Mouse (Mus musculus): ENCODE data around the gene Plpp3.

Gene Plpp3

DNA sequence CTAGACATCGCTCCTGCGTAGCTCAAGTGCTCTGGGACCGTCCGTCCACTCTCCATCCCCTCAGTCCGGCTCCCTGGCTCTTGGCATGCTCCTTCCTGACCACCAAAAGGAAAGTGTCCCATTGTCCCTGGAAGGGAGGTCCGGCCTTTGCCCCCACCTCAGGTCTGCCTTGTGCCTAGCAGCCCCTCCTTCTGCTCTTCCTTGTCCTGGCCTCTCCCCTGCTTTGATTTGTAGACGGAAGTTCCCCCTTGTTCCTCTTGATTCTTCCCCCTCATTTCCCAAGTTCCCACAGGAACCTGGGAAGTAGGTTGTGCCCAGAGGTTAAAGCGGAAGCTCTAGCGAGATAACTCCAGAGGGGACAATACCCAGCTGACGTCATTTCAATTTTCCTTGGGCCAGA is 61.1 kb downstream of the Plpp3 start:
- no peak for DNase-seq (ENCODE audit: low spot score in 2 of 2)

DNA sequence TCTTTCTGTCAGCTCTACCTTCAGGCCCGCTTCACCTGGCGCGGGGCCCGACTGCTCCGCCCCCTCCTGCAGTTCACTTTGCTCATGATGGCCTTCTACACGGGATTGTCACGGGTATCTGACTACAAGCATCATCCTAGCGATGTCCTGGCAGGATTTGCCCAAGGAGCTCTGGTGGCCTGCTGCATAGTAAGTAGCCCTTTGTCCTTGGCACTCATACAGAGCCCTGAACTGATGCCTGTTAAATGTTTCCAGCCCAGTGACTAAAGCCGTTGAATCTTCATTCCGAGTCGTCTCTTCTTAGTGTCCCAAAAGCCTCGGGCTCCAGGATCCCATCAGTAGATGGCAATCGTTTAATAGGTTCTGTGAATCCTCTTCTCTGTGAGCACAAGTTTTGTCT is 62.2 kb downstream of the Plpp3 start:
- no peak for DNase-seq (ENCODE audit: low spot score in 2 of 2)

DNA sequence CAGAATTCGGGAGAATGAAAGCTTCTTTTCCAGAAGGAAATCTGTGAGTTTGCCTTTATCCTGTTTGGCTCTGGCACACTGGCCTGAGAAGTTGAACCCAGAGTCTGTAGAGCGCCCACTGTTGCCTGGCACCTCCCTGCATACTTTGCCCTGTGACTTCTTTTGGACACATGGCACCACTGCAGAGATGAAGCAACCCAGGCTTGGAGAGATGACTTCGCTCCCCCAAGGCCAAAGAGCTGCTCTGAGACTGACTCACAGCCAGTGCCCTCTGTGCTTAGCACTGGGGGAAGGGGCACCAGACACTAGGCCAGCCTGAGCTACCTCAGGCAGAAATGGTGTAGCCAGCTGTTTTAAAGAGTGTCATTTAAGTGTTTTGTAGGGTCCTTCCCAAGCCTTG is 63.7 kb downstream of the Plpp3 start:
- DNase-seq (ENCODE audit: low spot score in 2 of 2): no peak

DNA sequence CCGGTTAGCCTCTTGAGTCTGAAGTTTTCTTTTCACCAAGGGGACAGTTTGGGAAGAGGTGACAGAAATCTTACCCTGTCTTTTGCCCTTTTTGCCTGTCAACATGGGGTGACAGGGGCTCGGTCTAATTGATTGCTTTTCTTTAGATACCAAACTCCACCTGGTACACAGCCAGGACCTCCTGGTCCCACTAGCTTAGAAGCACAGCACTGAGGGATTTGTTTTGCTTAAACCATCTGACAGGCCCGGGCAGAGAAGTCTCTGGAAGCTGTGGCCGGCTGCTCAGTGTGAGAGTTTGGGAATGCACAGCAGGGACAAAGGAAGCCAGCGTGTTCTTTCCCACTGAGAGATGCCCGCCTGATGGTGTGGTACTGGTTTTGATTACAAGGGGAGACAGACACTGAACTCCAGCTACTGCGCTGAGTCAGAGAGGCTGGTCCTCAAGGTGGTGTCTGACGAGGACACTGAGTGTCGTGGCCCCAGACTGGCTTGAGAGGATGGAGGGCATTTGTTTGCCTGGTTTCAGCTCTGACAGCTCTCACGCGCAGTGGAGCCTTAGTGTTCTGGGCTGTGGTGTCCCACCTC is 64.2 kb downstream of the Plpp3 start:
- DNase-seq (ENCODE audit: low spot score in 2 of 2): no peak

DNA sequence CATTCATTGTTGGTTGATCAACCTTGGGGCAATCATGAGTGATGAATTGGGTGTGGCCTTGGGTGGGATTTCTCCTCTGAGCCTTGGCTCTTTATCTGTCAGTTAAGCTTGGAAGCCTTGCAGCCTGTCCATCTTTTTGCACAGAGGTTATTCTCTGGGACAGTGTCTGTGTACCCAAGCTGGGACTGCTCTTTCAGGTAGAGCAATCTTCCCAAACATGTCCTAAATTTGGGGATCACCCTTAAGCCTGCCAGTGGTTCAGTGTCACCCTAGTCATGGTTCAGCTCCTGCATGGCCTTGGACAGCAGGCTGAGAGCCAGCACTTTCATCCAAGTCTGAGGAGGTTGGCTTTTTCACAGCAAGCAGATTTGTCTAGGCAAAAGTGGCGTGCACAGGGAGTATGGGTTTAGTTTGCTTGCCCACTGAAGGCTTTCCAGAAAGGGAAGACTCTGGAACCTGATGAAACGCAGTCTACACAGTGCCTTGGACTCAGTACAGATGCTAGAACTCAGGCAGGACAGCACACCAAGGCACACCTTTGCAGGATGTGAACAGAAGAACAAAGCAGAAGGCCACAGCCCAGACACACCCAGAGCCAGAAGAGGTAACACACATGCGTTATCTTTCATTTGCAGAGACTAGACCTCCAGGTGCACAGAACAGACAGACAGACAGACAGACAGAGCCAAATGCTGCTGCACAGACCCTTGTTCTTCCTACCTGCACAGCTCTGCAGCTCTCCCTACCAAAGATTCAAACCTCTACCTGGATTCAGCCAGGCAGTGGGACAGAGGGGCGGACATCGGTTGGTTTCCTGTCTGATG is 66.2 kb downstream of the Plpp3 start:
- DNase-seq (ENCODE audit: low spot score in 2 of 2): no peak

DNA sequence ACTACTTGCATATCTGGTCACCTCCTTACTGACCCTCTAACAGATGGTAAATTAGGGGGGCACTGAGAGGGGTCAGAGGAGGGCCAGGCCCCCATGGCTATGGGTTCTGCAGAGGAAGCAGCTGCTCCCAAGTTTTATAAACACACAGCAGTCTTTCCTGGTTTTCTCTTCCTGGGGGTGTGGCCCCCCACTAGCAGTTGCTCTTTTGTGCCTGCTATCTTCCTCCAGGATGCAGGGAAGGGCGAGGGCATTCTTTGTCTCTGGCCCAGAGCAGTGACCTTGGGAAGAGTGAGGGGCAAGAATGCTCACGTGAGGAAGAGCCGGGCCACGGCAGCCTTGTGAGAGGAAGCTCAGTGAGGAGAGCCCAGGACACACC is 66.8 kb downstream of the Plpp3 start:
- DNase-seq (ENCODE audit: low spot score in 2 of 2): no peak

DNA sequence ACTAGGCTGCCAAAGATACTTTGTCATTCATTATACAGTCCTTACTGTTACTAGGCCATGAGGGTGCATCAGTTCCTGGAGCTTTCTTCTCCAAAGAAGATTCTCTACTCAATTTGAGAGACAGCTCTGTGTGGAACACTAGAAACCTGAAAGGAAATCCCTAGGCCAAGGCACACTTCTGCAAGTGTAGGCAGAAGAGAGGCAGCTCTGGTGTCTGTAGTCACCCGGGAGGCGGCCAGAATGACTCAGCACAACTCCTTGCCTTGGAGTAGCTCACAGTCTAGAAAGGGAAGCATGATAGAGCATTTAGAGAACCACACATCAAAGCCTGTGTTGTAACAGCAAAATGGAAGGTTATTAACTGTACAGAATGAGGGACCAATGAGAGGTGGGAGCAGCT is 68.4 kb downstream of the Plpp3 start:
- DNase-seq (ENCODE audit: low spot score in 2 of 2): peak; percentile 68 to 73

DNA sequence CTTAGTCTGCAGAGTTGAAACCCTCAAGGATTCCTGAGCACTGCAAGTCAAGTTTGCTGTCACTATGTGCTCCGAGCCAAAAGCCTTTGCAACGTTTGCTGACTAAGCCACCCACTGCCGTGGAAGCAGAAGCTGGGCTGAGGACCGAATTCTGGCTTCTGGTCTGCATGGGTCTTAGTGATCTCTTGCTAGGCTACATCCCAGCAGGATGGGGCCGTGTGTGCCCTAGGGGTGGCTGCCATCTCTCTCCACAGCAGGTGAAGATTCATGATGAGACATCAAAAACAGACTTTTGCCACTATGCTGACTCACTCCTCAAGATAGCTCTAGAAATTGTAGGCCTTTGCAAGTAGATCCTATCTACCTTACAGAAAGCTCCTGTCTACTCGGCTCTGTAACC is 69.2 kb downstream of the Plpp3 start:
- peak; percentile 11 to 18 for DNase-seq (ENCODE audit: low spot score in 2 of 2)

DNA sequence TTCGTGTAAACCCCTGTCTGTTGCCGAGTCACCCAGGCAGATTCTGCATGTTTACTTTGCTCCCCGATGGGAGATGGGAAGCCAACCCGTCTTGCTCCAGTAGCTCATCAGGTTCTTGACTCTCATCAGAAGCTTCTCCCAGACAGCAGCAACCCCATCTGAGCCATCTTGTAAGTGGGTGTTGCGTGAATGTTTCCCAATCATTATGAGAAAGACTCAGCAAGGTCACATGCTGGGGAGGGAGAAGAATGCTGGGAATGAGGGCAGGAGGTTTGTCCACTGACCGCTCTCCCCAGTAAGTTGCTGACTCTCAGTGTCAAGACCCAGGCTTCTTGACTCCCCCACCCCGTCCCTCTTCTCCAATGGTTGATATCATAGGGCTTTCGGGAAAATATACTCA is 73.0 kb downstream of the Plpp3 start:
- no peak for DNase-seq (ENCODE audit: low spot score in 2 of 2)

DNA sequence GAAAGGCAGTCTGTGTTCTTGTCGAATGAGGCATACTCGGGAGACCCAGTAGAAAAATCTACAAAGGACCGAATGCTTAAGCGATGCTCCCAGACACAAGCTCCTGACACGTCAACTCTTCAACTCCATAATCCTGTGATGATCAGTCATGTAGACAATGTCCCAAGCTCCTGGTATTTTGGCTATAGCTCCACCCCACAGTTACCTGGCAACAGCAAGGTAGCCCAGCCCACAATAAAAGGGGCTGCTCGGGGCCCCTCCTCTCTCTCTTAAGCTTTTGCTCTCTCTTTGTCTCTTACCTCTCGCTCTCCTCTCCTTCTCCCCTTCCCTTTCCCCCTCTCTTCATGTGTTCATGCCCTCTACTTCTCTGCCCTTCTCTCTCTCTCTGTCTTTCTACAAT is 83.1 kb downstream of the Plpp3 start:
- DNase-seq (ENCODE audit: low spot score in 2 of 2): no peak

DNA sequence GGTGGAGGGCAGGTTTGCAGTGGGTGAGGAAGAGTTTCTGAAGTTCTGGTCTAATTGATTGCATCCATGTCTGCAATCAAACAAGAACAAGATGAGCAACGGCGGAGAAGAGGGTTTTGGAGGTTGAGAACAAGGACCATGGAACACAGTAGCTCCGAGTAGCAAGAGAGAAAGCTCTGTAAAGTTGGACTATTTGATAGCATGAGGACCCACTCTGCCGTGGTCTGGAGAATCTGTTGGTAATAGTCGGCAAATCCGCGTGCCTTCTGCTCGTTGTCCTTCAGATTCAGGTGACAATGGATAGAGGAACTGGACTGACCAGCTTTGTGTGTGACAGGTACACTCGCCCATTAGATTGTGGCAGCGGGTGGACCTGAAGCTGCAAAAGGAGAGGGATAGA is 87.8 kb downstream of the Plpp3 start:
- DNase-seq (ENCODE audit: low spot score in 2 of 2): no peak

DNA sequence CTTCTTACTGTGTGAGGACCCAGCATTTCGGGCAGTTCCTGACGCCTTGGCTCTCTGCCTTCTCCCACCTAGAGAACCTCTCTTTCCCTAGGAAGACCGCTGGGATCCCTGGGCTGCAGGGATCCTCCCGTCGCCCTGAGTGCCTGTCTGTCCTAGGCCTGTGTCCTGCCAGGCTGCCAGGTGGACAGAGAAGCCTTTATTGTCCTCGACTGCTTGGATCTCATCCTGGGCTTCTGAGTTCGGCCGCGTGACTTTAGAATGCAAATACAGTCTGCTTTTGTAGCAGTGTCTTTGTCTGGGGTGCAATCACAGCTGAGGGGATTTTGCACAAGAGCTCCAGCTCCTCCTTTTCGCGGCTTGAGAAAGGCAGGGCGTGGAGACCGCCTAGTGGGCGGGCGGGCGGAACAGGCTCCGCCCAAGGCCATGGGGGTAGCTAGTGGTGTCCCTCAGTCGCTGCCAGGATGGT is 88.4 kb downstream of the Plpp3 start:
- DNase-seq (ENCODE audit: low spot score in 2 of 2): peak in 1 of 2 experiments; percentile 23

DNA sequence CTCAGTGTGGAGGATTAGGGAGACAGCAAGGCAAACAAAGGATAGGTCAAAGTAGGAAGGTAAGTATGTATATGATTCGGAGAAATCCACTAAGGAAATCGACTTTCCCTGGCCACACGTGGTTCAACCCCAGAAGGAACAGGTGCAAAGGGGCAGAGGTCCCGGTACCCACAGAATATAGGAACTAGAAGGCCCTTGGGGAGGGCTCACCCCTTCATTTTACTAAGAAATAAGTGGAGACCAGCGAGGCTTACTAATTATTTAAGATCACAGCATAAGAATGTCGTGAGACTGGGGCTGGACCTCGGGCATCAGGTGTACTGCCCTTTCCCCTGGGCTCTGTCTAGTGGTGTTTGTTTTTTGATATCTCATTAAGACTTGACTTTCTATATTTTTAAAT is 89.2 kb downstream of the Plpp3 start:
- DNase-seq (ENCODE audit: low spot score in 2 of 2): no peak

DNA sequence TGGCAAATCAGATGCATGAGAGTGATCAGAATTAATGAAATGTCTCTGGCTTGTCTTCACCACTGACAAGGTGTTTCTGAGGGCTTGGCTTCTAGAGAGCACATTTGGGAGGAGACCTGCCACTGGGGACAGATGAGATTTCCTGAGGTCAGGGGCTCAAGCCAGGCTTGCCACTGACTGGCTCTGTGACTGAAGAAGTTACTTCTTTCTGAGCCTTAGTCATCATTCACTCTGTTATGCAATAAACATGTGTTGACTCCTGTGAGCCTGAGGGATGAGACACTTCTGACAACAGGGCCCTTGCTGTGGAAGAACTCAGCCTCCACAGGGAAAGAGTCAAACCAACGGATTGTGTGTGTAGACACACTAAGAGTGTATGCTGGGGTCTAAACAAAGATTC is 91.0 kb downstream of the Plpp3 start:
- no peak for DNase-seq (ENCODE audit: low spot score in 2 of 2)

DNA sequence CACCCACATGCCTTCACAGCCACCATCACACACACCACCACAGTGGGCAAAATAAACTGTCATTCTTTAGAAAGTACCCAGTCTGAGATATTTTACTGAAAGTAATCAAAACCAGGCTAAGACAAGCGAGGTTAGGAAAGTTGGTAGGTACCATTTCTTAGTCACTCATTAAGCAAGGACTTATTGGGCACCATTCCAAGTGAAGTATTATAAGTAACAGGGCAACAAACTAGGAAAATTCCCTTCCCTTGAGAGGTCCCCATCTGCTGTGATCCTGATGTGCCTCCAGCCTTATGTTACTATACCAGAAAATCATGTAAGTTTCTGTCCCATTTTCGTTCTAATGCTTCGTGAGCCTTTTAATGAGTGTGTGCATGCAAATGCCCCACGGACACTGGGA is 92.1 kb downstream of the Plpp3 start:
- no peak for DNase-seq (ENCODE audit: low spot score in 2 of 2)

DNA sequence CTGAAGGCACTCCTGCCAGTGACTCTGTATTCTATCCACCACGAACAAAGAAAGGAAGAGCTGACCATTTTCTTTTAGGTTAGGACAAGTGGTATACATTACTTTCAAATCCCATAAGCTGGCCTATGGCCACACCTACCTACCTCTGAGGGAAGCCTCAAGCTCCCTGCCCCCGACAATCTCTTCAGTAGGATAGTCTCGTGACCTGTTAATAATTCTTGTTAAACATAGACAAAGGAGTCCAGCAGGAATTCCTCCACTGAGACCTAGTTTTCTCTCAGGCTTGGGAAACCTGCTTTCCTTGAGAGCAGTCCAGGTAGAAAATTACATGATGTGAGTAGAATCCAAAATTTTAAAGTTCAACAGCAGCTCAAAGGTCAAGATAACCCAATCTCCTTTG is 93.8 kb downstream of the Plpp3 start:
- DNase-seq (ENCODE audit: low spot score in 2 of 2): no peak

DNA sequence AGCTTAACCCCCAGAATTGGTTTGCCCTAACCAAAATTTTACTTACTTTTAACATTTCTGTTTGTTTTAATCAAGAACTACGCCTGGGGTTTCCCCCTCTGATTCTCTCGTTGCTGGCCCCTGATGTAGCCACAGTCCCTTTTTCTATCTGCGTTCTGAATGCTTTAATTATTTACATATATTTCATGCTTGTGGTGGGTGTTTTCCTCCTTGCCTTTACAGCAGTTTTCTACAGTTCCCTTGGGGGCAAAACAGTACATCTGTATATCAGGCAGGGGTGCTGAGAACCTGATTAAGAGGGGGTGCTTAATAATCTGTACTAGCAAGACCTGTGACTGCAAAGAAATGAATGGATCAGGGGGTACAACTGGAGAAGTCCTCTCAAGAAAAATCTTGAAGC is 94.9 kb downstream of the Plpp3 start:
- DNase-seq (ENCODE audit: low spot score in 2 of 2): no peak

DNA sequence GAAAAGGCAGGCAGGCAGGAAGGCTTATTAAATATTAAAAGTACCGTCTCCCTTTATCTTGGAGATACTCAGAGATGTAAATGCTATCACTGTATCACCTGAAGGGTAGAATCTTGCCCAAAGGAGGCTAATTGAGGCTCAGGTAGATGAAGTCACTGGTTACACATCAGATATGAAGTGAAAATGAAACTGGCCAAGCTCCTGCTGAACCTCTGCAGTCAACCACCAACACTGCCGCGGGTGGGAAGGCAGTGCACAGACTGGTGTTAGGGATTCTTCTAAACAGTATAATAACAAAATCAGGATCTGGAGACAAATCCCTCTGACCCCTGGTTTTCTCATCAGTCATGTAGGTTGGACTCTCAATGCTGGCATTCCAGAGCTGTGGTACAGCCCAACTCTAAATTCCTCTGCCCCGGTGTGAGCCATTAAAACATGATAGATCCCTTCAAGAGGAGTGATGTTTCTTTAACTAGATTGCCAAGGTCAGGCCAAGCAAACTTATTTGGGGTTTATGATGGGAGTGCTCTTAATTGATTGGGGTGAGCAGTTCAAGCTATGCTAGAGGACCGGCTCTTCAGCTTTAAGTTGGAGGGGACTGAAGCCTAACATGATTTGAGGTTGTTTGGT is 95.5 kb downstream of the Plpp3 start:
- no peak for DNase-seq (ENCODE audit: low spot score in 2 of 2)

DNA sequence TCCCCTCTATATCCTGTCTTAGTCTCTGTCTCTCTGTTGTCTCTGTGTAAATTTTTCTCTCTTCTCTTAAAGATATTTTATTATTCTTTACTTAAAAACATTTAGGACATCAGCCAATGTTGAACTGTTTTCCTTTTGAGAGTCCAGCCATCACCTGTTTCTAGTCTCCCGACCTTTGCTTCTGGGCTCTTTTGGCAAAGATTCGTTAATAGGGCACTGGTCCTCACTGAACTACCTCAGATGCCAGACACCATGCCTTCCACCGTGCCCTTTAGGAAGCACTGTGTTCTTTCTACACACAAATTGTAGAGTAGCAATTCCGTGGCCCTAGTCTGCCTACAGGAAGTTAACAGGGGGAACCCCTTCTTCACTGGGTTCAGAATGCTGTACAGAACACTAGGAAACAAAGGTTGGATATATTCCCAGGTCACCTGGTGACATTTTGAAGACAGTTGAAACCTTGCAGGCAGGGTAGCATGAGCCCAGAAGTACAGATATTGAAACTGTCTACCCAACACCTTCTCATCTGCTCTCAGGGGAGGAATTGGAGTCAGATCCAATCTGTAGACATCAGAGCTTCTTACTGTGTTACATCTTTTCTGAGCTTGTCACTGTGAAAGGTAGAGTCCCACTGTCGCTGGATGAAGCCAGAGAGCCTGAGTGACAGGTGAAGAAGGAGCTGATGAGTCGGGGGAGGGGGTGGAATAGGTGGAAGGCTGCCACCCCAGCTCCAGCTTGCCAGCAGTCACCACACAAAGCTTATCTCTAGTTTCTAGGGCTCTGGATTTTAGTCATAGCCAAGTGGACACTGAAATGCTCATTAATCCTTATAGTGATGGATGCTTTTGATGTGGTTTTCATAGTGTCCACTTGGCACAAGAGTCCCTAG is 96.5 kb downstream of the Plpp3 start:
- DNase-seq (ENCODE audit: low spot score in 2 of 2): no peak

DNA sequence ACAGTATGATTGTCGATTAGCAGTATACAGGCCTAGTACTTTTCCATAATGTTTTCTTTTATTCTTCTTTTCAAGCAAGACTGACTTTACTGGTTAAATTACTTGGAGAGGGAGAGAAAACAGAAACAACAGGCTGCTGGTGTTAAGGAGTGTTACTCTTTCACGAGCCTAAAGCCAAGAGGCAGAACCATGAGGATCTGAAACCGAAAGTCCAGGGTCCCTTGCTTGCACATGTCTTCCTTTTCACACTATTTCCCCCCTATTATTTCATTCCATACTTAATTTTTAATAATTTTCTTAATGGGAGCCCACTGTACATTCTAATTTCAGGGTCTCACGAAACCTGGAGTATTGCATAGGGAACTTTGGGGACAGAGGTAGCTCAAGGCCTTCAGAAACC is 97.2 kb downstream of the Plpp3 start:
- DNase-seq (ENCODE audit: low spot score in 2 of 2): no peak

DNA sequence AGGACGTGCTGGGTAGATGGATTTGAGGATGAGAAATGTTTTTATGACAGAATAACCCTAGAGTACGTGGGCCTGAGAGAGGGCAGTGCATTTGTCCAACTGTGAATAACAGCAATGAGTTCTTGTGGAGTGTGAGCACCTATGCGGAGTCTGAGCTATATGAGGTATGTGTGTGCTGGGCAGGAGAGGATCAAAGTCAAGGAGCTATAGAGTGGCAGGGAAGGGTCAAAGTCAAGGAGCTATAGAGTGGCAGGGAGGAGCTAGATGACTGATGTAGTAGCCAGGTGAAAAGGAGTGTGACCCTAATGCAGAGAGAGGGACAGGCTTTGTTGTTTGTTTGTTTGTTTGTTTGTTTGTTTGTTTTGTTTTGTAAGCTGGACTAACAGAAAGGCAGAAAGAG is 98.0 kb downstream of the Plpp3 start:
- DNase-seq (ENCODE audit: low spot score in 2 of 2): no peak

All from right cerebral cortex, adult 2 months (tissue).